Mouse (Mus musculus): ENCODE data around the gene Kpnb1. TPM values are rescaled to one million over a fixed set of nuclear protein-coding genes. Genes with fewer than 3 reads are reported as not detected.

The Kpnb1 gene
- total RNA-seq, 1 experiment from 2014 or later = 123 TPM

GRCm38 (mm10) chr11:97142159-97142608 is 45.5 kb downstream of the Kpnb1 start:
- peak; percentile 61 for DNase-seq

GRCm38 (mm10) chr11:97140811-97141210 is 46.9 kb downstream of the Kpnb1 start:
- DNase-seq = no peak

DNA sequence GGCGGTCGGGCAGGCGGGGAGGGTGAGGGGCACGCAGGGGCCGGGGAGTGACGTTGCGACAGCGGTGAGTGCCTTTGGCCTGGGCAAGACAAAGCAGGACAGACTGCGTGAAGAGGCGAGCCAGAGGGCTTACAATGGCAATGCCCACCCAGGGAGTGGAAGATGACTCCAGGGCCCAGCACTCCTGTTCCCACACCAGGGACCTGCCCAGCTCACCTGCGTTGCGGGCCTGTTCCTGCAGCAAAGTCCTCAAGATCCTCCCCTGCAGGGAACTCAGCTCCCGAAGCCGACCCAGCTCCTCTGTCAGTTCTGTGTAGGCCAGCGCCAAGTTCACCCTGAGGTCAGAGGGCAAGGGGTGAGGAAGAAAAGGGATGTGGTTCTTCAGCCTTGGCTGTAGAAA is 48.4 kb downstream of the Kpnb1 start:
- DNase-seq = no peak

- peak; percentile 80 for DNase-seq
These were observed 49.0 kb downstream of the Kpnb1 start for GRCm38 (mm10) chr11:97138554-97139226.

- no peak for DNase-seq
These were observed 54.4 kb downstream of the Kpnb1 start for GRCm38 (mm10) chr11:97133270-97133669.

GRCm38 (mm10) chr11:97132185-97132584 is 55.5 kb downstream of the Kpnb1 start:
- DNase-seq = no peak

DNA sequence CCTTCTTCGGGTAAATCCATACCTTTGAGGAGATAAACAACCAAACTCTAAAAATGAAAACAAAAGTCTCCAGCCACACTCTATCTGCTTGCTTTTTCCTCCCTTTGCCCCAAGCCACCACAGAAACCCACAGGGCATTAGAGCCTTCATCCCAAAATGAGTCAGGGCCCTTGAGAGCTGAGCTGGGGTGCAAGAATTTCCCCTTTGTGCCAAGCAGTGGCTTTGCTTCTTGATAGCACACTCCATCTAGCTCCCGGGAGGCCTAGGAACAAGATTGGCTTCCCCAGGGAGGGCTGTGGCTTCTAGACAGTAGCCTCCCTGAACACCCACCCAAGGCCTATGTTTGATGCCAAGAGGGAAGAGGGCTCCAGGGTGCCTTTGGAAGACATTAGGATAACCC is 56.0 kb downstream of the Kpnb1 start:
- no peak for DNase-seq

GRCm38 (mm10) chr11:97130318-97130717 is 57.4 kb downstream of the Kpnb1 start:
- DNase-seq = no peak

DNA sequence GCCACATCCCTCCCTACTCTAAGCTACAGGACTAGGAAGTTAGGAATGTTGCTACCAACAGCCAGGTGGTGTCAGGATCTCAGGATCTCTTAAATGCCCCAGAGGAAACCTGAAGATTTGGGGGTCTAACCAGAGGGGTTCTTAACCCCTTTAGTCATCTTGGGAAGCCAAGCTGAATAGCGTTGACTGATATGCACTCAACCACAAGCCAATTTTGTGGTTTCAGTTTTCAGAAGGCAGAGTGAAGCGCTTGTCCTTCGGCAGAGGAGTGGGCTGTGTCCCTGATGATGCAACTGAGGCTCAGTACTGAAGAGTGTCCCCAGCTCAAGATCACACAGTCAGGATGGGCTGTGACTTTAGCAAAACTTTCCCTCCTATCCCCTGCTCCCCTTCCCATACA is 58.7 kb downstream of the Kpnb1 start:
- no peak for DNase-seq

- DNase-seq = no peak
These were observed 60.0 kb downstream of the Kpnb1 start for GRCm38 (mm10) chr11:97127470-97128223.

DNA sequence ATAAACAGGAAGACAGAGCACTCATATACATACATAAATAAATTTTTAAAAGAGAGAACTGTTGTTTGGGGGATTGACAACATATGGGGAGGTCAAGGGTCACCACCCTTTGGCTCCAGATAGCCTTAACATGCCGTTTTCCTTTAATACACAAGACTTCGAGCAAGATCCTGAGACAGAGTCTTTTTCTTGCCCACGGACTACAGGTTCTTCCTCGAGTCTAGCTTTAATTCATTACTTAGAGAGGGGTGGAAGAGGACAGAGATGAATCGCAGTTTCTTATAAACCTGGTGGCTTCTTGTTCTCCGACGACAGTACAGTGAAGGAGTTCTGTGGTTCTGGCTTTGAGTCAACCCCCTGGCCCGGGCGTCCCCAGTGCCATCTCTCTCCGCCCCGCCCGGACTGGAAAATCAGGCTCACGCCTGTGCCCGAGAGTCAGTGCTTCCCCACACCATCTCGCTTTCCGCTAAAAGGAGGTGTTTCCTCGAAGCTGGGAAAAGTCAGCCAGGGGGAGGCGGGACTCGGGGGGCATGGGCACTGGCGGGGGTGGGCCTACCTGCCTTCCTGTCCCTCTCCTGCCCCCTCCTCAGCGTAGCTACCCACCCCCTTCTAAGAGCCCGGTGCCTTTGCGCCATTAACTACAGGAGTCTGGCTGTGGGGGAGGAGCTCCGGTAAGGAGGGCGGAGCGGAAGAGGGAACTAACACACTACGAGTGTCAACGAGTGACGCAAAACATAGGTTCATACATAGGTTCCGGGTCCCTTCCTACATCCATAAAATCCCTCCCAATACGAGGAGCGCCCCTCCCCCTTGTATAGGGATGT is 60.8 kb downstream of the Kpnb1 start:
- peak; percentile 62 for DNase-seq

DNA sequence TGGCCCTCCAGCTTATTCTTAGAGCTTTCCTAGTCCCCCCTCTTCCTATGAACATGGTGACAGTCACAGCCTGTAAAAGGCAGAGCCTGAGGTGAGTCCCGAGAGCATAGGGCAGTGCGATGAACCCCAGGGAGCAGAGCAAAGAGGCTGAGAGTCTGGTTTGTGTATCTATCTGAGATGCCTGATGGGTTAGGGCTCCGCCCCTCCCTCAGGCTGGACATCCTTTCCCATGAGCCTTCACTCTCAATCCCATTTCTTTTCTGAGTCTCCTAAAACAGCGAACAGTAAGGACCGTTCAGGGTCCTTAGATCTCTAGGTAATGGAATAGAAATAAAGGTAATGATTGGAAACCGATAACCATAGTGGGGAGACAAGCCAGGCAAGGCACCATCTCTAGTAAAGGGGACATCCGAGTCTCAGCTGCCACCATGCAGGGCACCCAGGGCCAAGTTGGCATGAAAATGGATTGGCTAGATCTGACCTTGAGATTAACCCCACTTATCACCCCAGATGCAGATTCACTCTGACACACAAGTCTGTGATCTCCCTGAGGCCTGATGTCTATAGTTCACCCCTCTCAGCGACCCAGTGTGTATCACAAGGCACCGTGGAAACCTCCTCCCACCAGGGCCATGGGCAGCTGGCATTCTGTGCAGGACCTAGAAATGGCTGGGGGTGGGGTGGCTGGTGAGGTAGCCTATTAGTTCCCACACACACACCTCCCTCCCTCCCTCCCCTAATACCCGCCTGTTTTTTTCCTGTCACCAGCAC is 63.2 kb downstream of the Kpnb1 start:
- no peak for DNase-seq

DNA sequence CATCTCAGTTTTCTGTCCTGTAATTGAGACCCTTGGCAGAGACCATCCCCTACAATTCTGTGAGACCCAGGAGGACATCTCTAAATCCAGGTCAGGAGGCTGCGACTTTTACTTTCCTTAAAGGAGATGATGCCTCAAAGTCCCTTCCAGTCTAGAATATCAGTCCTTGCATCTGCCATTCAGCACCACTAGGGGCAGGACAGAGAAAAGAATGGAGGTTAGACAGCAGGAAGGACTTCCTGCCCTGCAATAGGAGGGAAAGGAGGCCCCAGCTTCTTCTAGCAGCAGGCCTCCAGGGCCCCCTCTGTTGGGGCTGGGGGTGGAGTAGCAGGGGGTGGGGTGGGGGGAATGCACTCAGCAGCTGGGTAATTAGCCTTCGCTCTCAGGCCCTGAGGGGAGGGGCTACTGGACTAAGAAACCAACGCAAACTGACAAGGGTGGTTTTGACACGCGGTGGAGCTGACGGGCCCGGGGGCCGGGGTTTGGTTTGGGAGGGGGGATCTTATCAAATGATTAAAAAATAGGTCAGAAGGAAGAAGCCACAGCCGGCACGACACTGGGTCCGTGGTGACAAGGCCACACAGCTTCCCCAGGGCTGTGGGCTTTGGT is 64.3 kb downstream of the Kpnb1 start:
- DNase-seq = no peak

GRCm38 (mm10) chr11:97120641-97121040 is 67.0 kb downstream of the Kpnb1 start:
- DNase-seq = no peak

DNA sequence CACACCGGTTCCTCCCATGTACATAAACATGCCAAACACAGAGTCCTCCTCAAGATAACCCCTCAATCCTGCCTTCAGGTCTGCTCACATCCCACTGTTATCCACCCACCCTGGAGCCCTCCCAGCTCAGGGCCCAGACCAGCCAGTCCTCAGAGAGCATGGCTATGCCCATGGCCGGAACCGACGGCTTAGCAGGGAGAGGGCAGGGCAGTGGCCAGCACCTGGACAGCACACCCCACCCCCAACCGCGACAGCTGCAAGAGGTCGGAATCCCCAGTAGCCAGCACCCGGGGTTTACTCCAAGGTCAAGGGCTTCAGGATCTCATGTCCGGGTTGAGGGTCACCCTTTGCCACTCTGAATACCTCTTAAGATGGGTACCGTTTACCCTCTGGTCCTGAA is 67.5 kb downstream of the Kpnb1 start:
- no peak for DNase-seq

DNA sequence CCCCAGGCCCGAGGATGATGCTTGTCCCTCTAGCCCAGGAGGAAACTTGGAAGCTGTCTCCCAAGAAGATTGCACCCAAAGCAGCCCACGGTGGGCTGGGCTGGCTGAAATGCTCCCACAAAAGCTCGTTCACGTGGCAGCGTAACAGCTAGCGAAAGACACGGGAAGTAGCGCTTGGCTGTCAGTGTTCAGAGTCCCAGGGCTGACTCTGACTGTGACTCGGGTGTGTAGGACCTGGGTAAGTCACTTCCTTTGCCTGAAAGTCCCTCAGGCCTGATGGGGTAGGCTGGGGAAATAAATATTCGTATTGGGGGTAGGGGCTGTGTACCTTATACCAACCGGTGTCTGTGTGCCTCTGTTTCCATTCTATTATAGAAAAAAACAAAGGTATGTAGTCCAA is 71.9 kb downstream of the Kpnb1 start:
- DNase-seq = no peak

DNA sequence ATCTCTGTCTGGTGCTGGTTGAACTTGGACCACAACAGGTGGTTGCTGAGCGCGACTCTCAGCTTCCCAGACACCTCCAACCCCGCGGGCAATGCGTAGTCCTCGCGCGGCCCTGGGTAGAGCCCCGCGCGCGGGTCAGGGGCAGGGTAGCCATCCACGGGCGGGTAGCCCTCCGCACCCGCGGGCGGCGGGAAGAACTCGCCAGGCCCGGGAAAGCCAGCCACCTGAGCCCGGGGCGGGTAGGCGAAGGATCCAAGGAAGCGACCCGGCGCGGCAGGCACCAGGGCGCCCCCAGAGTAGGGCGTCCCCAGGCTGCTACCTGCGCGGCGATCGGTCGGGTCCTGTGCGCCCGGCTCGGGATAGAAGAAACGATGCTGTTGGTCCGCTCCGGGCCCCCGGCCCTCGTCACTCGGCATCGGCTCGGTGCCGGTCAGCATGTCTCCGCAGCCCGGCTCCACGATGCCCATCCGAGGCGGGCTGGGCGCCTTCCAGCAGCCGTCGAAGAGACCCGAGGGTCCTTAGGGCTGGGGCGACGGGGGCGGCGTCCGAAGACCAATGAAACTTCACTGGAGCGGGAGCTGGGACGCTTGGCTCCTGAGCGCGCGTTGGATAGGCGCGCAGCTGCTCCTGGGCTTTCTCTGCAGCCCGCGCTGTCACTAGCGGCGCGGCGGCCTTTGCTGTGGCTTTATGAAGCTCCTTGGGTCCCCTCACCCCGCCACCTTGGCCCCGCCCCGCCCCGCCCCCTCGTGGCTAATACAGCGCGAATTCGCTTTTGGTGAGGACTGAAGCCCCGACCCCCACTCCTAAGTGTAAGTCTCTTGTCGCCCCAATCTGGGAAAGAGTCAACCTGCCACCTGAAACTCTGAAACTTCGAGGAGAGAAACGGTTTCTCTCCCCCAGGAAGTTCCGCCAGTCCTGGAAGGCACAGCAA is 72.7 kb downstream of the Kpnb1 start, which contains the start of gene Tbx21:
Gene Tbx21, minus strand, starts transcription at position 661 of the 931 bp plus-strand sequence.
- DNase-seq = no peak

DNA sequence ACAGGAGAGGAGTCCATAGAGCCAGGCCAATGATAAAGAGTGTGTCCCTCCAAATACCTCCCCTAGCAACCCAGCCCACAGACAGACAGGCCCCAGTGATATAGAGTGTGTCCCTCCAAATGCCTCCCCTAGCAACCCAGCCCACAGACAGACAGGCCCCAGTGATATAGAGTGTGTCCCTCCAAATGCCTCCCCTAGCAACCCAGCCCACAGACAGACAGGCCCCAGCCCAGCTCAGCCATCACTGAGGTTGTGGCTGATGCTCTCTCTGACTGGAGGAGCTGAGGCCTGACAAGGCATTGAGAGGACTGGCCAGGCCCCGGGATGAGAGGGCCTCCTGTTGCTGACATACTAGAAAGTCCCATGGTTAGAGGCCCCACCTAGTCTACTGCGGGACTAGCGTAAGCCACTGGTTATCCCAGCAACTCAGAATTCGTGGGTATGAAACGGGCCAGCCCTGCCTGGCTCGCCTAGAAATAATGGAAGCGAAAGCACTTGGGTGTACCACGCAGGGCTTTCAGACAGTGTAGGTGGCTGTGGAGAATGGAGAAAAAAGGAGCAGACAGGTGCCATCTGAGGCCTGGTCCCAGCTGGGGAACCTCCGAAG is 75.1 kb downstream of the Kpnb1 start:
- no peak for DNase-seq

All from adrenal gland, postnatal 14 days (tissue).